ENCODE assay signal across 18 mouse cellular contexts in the genomic region with DNA sequence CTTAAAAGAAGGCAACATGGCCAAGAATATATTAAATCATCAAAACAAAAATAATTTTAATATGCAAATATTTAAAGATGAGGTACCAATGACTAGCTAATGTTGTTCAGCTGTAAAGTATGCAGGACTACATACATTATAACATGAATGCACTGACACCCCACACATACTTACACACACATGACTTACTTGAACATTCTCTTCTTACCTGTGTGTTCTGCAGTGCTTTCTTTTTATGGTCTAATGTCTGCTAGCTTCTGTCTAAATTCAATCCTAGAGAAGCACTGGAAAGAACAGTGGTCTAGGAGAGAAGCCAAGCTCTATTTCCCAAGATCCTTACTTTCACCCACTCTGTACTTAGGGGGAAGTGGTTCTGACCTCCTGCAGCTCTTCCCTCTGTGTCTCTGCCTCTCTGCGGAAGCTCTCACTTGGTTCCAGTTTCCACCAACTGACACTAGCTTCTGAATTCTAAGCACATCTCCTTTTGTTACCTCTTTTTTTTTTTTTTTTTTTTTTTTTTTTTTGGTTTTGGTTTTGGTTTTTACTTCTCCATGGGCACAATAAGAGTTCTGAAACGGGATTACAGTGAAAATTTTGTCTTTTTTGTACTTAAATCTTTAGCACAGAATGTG.
DNase-seq lines count a peak whose midpoint lies in the region; ATAC-seq and TF ChIP-seq lines count a peak whose summit lies in the region.
"Had no signal": no experiment of that assay in that cellular context is flagged by ENCODE, and none has a peak within 500 bp of the region (broad histone marks: within the 10 kb centered on the region; RNA-seq: fewer than 3 reads in every experiment).

No protein-coding gene starts in this region.

- no peak overlapping the region for H3K4me3 ChIP-seq in liver, postnatal 0 days (ENCODE audit: low read depth, low read length)
- H3K4me3 ChIP-seq in liver, embryonic 11.5 days (ENCODE audit: low read depth, low read length), result no peak overlapping the region
- H3K4me3 ChIP-seq: forebrain, embryonic 13.5 days; hindbrain, embryonic 15.5 days; neural tube, embryonic 12.5 days had no signal

- no peak overlapping the region for H3K27ac ChIP-seq in liver, postnatal 0 days (ENCODE audit: low read depth)
- no peak overlapping the region for H3K27ac ChIP-seq in liver, embryonic 11.5 days (ENCODE audit: low read depth, low read length)
- H3K27ac ChIP-seq: forebrain, embryonic 13.5 days; hindbrain, embryonic 15.5 days; neural tube, embryonic 12.5 days; stomach, postnatal 0 days had no signal

- H3K4me2 ChIP-seq in liver, postnatal 0 days (ENCODE audit: low read depth, low read length), result no peak overlapping the region
- no peak overlapping the region for H3K4me2 ChIP-seq in liver, embryonic 11.5 days
- H3K4me2 ChIP-seq: forebrain, embryonic 13.5 days; hindbrain, embryonic 15.5 days; neural tube, embryonic 12.5 days had no signal

- H3K9me3 ChIP-seq in liver, postnatal 0 days (ENCODE audit: low read length), result no peaks in the 10 kb centered on the region
- no peaks in the 10 kb centered on the region for H3K9me3 ChIP-seq in liver, embryonic 11.5 days (ENCODE audit: control insufficient read depth, low read length)
- H3K9me3 ChIP-seq: forebrain, embryonic 13.5 days; hindbrain, embryonic 15.5 days; neural tube, embryonic 12.5 days had no signal

- H3K9ac ChIP-seq in liver, postnatal 0 days (replicated peaks), result no peak overlapping the region
- no peak overlapping the region for H3K9ac ChIP-seq in liver, embryonic 11.5 days (ENCODE audit: low read depth, low read length)
- H3K9ac ChIP-seq: forebrain, embryonic 13.5 days; hindbrain, embryonic 15.5 days; neural tube, embryonic 12.5 days had no signal

- DNase-seq in liver, postnatal 0 days, result no peak
- no peak for DNase-seq in liver, embryonic 11.5 days (ENCODE audit: low spot score)
- peak; percentile 6 for DNase-seq in c-Kit-positive CD71-negative TER-119-negative erythroid progenitor cells, embryonic 14.5 days (ENCODE audit: low read depth)
- no peak for DNase-seq in cerebellum, adult 9-10 months
- DNase-seq in adrenal gland, postnatal 10 days, result no peak
- DNase-seq in right cerebral cortex, adult 2 months (ENCODE audit: low spot score in 2 of 2), result no peak
- DNase-seq: cerebellum, adult 2 months; kidney, adult 9 months; lung, postnatal 4 days; right cerebral cortex, postnatal 4 days; thymus, postnatal 36 days had no signal

- no peaks in the 10 kb centered on the region for H3K27me3 ChIP-seq in liver, postnatal 0 days (ENCODE audit: insufficient read depth, low read length)
- H3K27me3 ChIP-seq in liver, embryonic 11.5 days (replicated peaks; ENCODE audit: control insufficient read depth, insufficient read depth, low read length), result no peaks in the 10 kb centered on the region
- H3K27me3 ChIP-seq: forebrain, embryonic 13.5 days; hindbrain, embryonic 15.5 days; neural tube, embryonic 12.5 days had no signal

- WGBS in liver, postnatal 0 days (ENCODE audit: insufficient replicate concordance), result 35% methylated on average over 2 of the region's 2 CpGs
- WGBS in liver, embryonic 11.5 days, result 60% methylated on average over 2 of the region's 2 CpGs

- TF ChIP-seq CTCF in liver, postnatal 0 days (IDR thresholded peaks at IDR 0.05; ENCODE audit: low read depth), result no peak

- peak; percentile 54 for ATAC-seq in liver, postnatal 0 days
- ATAC-seq in liver, embryonic 11.5 days (replicated peaks; ENCODE audit: low FRiP score), result no peak
- ATAC-seq in CD4-positive, CD25-positive, alpha-beta regulatory T cell, adult 4 months, result peak; percentile 66
- ATAC-seq in monocyte, adult 5-6 weeks (replicated peaks; ENCODE audit: insufficient number of reproducible peaks, low FRiP score, low TSS enrichment, poor library complexity, severe bottlenecking), result peak; percentile 89
- ATAC-seq: forebrain, embryonic 13.5 days; midbrain, embryonic 16.5 days had no signal

- TF ChIP-seq EP300 in liver, postnatal 0 days (IDR thresholded peaks at IDR 0.05; ENCODE audit: low read depth), result 0 out of 2 replicates have a peak, but pooled peaks have one; percentile 10

- H3K36me3 ChIP-seq in liver, postnatal 0 days (replicated peaks; ENCODE audit: insufficient read depth, low read length), result no peaks in the 10 kb centered on the region
- H3K36me3 ChIP-seq in liver, embryonic 11.5 days (ENCODE audit: control insufficient read depth, insufficient read depth, low read length), result no peaks in the 10 kb centered on the region
- H3K36me3 ChIP-seq: hindbrain, embryonic 15.5 days; neural tube, embryonic 12.5 days had no signal

- no peaks in the 10 kb centered on the region for H3K4me1 ChIP-seq in liver, postnatal 0 days (ENCODE audit: insufficient read depth)
- no peaks in the 10 kb centered on the region for H3K4me1 ChIP-seq in liver, embryonic 11.5 days (replicated peaks; ENCODE audit: control insufficient read depth, insufficient read depth, low read length)
- H3K4me1 ChIP-seq: forebrain, embryonic 13.5 days; hindbrain, embryonic 15.5 days; neural tube, embryonic 12.5 days had no signal
